Mouse (Mus musculus): ENCODE results near the gene Bloc1s3.

Bloc1s3 gene

GRCm38 (mm10) chr7:19455186-19455585, 53.0 kb downstream of the Bloc1s3 start:
- no peak for DNase-seq (ENCODE audit: low read depth)

Measured in c-Kit-positive CD71-positive TER-119-negative erythroid progenitor cells, embryonic 14.5 days (primary cell).